Mouse (Mus musculus) C2C12 (cell line): ENCODE results near the gene Rassf1. TPM values are rescaled to one million over a fixed set of nuclear protein-coding genes. Genes with fewer than 3 reads are reported as not detected.

Experiments
- H3K27me3 ChIP-seq: one replicate; pipeline ENCODE4 v1.6.1; 2011; ENCODE audit not compliant: control insufficient read depth, insufficient read depth, insufficient read length
- H3K36me3 ChIP-seq: one replicate; pipeline ENCODE4 v1.6.1; 2011; ENCODE audit not compliant: control insufficient read depth, insufficient read depth
- H3K4me3 ChIP-seq: one replicate; pipeline ENCODE4 v1.5.1; 2011; ENCODE audit warnings: mild to moderate bottlenecking, control low read depth; ENCODE audit not compliant: poor library complexity, insufficient read depth, severe bottlenecking
- H3K79me2 ChIP-seq: one replicate; pipeline ENCODE4 v1.6.1; 2011; ENCODE audit not compliant: control insufficient read depth, insufficient read depth
- H3K79me3 ChIP-seq: one replicate; pipeline ENCODE4 v1.6.1; 2011; ENCODE audit warnings: low read depth, control low read depth
- H3ac ChIP-seq: one replicate; pipeline ENCODE3; 2011; ENCODE audit warnings: low read depth; ENCODE audit not compliant: control insufficient read depth, insufficient read length
- CEBPB ChIP-seq: IDR thresholded peaks from one replicate; pipeline ENCODE4 v1.6.1; 2011; ENCODE audit warnings: low read depth, mild to moderate bottlenecking, control low read depth, moderate library complexity
- CTCF ChIP-seq: IDR thresholded peaks from one replicate; pipeline ENCODE4 v1.5.1; 2011; ENCODE audit not compliant: control insufficient read depth, insufficient read depth, insufficient read length
- FOSL1 ChIP-seq: IDR thresholded peaks from one replicate; pipeline ENCODE4 v1.8.0; 2011; ENCODE audit warnings: mild to moderate bottlenecking, low read length; ENCODE audit not compliant: poor library complexity, insufficient read depth, severe bottlenecking
- MAX ChIP-seq: IDR thresholded peaks from one replicate; pipeline ENCODE4 v1.6.1; 2011; ENCODE audit warnings: mild to moderate bottlenecking, control low read depth
- MYOD1 ChIP-seq: IDR thresholded peaks from one replicate; pipeline ENCODE4 v1.6.1; 2011; ENCODE audit warnings: low read depth; ENCODE audit not compliant: control insufficient read depth, insufficient read length
- MYOG ChIP-seq: IDR thresholded peaks from one replicate; pipeline ENCODE4 v1.6.1; 2011; ENCODE audit not compliant: control insufficient read depth, insufficient read length; ENCODE audit errors: extremely low read depth
- USF1 ChIP-seq: IDR thresholded peaks from one replicate; pipeline ENCODE4 v1.6.1; 2011; ENCODE audit warnings: low read depth, mild to moderate bottlenecking, control low read depth, moderate library complexity
- polyA plus RNA-seq: library from polyadenylated mRNA; unstranded; fragments of >200 nt; fragmentation: generic; extraction: Trizol; gene quantifications from one replicate; pipeline ENCODE4 v1.2.1, GENCODE M21; 2012; ENCODE audit warnings: missing spikeins

Rassf1 gene
- polyA plus RNA-seq, 1 experiment, result 89.7 TPM

DNA sequence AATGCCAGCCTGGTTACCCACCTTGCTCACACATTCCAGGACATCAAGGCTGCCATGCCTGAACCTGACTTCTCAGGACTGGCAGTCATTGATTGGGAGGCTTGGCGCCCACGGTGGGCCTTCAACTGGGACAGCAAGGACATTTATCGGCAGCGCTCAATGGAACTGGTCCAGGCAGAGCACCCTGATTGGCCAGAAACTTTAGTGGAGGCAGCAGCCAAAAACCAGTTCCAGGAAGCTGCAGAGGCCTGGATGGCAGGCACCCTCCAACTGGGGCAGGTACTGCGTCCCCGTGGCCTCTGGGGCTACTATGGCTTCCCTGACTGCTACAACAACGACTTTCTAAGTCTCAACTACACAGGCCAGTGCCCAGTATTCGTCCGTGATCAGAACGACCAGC lies 26.5 kb downstream of the Rassf1 start:
- no peaks in the 10 kb centered on the region for H3K79me3 ChIP-seq
- no peak overlapping the region for H3K4me3 ChIP-seq
- no peaks in the 10 kb centered on the region for H3K27me3 ChIP-seq
- peaks cover 3% of the 10 kb centered on the region for H3K36me3 ChIP-seq
- peaks cover 10% of the 10 kb centered on the region for H3K79me2 ChIP-seq
- TF ChIP-seq MAX (no peak), FOSL1 (no peak), USF1 (no peak), CEBPB (no peak), MYOD1 (no peak), MYOG (no peak), CTCF (no peak)
- no peak overlapping the region for H3ac ChIP-seq

DNA sequence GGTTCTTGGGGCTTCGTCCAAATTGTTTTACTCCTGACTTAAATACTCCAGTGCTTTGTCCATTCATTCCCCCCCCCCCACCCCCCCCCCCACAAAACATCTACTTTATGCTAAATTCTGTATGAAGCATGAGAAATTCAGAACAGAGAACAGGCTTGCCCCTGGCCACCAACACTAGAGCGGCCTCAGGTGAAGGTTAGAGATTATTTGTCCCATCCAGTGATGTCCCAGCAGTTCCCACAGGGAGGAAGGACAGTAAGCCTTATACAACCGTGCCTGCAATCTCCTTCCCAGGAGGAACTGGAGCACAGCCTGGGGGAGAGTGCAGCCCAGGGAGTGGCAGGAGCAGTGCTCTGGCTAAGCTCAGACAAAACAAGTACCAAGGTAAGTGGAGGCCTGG lies 27.2 kb downstream of the Rassf1 start, which contains the start of gene Naa80:
Gene Naa80 (plus strand): TSS at position 301 of the 400 bp plus-strand sequence.
- Histone ChIP-seq H3K79me3 (no peaks in the 10 kb centered on the region), H3K4me3 (no peak within 1 kb of the TSS), H3ac (no peak within 1 kb of the TSS)

DNA sequence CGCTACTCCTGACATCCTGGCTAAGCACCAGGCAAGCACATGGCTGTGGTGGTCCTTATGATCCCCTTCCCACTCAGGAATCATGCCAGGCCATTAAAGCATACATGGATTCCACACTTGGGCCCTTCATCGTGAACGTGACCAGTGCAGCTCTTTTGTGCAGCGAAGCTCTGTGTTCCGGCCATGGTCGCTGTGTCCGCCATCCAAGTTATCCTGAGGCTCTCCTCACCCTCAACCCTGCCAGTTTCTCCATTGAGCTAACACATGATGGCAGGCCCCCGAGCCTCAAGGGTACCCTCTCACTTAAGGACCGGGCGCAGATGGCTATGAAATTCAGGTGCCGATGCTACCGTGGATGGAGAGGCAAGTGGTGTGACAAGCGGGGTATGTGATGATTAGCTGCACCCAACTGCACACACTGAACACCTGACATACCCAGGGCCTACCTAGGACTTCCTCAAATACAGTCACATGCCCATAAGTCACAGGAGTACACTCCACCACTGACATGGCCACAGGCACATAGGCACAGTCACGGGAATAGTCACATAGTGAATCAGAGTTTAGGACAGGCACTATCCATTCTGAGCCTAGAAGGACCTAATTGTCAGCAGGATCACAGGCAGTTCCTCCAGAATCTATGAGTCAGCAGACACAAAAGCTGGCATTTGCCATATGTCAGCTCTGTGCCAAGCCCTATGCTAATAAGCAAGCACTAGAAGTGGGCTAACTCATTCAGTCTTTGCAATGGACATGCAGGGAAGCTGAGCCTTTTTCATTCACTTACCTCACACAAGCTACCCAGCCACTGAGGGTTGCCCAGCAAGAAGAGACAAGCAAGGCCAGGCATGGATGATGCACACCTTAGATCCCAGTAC lies 27.9 kb downstream of the Rassf1 start:
- H3K4me3 ChIP-seq, result no peak overlapping the region
- H3K27me3 ChIP-seq, result no peaks in the 10 kb centered on the region
- no peaks in the 10 kb centered on the region for H3K36me3 ChIP-seq
- TF ChIP-seq USF1 (no peak), CEBPB (no peak), MAX (no peak), CTCF (no peak), MYOG (no peak), FOSL1 (no peak), MYOD1 (no peak)
- no peaks in the 10 kb centered on the region for H3K79me3 ChIP-seq
- peaks cover 10% of the 10 kb centered on the region for H3K79me2 ChIP-seq
- H3ac ChIP-seq, result no peak overlapping the region

More for the DNA sequence above, 27.2 kb downstream of the Rassf1 start, which contains the start of gene Naa80:
- H3K36me3 ChIP-seq, result no peaks in the 10 kb centered on the region
- peaks cover 10% of the 10 kb centered on the region for H3K79me2 ChIP-seq
- TF ChIP-seq MYOG, result no peak
- TF ChIP-seq MAX, result no peak
- no peak for TF ChIP-seq USF1
- no peak for TF ChIP-seq CTCF
- no peaks in the 10 kb centered on the region for H3K27me3 ChIP-seq

DNA sequence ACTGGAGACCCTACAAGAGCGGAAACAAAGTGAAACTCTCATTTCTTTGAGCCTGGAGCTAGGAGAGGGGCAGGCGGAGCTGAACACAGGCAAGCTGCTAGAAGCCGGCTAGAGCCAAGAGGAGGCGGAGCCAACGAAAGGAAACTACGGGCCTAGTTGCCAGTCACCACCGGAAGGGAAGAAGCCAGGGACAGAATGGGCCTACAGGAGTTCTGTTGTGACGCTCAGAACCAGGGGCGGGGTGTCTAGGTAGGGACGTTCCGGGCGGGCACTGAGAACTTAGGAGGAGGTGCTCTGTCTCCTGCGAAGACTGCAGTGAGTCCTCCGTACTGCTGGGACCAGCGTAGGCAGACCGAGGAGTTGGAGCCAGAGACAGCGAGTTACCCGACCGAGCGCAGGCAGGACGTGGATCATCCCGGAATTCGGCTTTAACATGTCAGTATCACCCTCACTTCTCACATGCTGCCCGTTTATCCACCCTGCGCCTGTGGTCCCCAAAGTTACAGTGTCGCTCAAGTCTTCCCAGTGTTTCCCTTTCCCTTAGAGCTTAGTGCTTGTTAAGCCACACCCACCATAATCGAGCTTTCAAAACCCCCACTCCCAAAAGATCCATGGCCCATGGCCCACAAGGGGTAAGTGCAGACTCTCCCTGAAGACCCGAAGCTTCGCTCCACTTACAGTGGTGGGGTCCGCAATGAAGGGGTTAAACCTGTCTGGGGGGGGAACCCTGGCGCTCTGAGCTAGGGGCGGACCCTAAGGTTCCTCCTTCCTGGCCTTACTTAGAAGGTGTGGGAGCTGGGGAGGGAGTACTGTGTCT lies 29.4 kb downstream of the Rassf1 start, which contains the start of gene Hyal3:
Gene Hyal3 (plus strand): TSS at position 318 of the 817 bp plus-strand sequence.
- peak within 1 kb of the TSS; percentile 64 for H3ac ChIP-seq
- peak within 1 kb of the TSS; percentile 47 for H3K4me3 ChIP-seq
- H3K79me3 ChIP-seq, result no peaks in the 10 kb centered on the region
- H3K27me3 ChIP-seq, result no peaks in the 10 kb centered on the region
- no peak for TF ChIP-seq MAX
- no peak for TF ChIP-seq USF1
- TF ChIP-seq CTCF, result no peak
- no peak for TF ChIP-seq FOSL1
- no peak for TF ChIP-seq CEBPB
- TF ChIP-seq MYOD1, result no peak
- TF ChIP-seq MYOG, result no peak
- H3K79me2 ChIP-seq, result peaks cover 10% of the 10 kb centered on the region
- H3K36me3 ChIP-seq, result no peaks in the 10 kb centered on the region

DNA sequence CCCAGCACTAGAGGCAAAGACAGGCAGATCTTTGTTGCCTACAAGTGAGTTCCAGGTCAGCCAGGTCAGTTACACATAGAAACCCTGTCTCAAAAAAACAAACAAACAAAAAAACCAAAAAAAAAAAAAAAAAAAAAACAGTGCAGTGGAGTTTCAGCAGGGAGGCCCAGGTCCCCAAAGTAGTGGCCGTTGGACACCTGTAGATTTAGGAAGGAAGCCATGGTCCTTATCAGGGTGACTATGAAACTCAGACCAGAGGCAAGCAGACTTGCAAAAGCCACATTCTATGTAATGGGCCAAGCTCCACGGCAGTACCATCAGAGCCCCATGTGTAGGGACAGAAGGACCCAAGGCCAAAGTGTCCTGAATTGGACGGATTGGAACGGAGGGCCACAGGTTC lies 30.2 kb downstream of the Rassf1 start:
- Histone ChIP-seq H3K4me3 (peak overlapping the region; percentile 21), H3K27me3 (no peaks in the 10 kb centered on the region), H3ac (no peak overlapping the region), H3K79me3 (no peaks in the 10 kb centered on the region), H3K36me3 (no peaks in the 10 kb centered on the region), H3K79me2 (peaks cover 10% of the 10 kb centered on the region)
- TF ChIP-seq USF1 (no peak), MYOG (no peak), CEBPB (no peak), MAX (no peak), FOSL1 (no peak), MYOD1 (no peak), CTCF (no peak)
